Mouse (Mus musculus) liver (tissue): Measurements from ENCODE around the gene Tbcel.

ENCODE experiments used
- DNase-seq: peaks from one replicate; pipeline ENCODE4 v3.0.0-alpha.2; 2020; ENCODE audit warnings: mixed read lengths

The Tbcel gene

DNA sequence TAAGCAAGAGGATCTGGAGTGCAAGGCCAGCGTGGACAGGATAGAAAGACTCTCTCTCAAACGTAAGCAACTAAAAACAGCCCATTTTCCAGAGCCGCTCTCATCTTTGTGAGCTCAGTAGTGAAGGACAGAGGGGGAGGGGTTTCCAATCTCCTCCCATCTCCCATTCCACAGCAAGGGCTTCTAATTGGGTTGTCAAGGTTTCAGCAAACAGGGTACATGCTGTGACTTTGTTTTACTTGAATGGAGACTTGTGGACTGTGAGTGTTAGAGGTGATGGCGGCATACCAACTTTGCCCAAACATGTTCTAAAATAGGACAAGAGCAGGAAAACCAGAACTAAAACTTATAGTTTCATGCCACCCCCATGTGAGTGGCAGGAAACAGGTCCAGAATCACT lies 68.2 kb downstream of the Tbcel start:
- DNase-seq, result no peak

GRCm38 (mm10) chr9:42432155-42432554 lies 75.5 kb downstream of the Tbcel start:
- DNase-seq, result no peak

DNA sequence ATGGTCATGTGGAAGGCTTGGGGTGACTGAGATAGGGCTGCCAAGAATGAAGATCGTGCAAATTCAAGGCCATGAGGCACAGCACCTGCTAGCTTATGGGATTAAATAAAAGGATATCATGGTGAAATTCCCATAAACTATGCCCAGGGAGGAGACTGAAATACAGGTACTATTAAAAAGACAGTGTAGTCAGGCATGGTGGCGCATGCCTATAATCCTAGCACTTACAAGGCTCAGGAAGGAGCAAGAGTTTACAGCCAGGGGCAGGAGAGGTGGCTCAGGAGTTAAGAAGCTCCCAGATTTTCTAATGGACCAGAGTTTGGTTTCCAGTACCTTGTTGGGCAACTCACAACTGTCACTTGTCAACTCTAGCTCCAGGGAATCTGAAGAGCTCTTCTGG lies 76.0 kb downstream of the Tbcel start:
- DNase-seq, result no peak

DNA sequence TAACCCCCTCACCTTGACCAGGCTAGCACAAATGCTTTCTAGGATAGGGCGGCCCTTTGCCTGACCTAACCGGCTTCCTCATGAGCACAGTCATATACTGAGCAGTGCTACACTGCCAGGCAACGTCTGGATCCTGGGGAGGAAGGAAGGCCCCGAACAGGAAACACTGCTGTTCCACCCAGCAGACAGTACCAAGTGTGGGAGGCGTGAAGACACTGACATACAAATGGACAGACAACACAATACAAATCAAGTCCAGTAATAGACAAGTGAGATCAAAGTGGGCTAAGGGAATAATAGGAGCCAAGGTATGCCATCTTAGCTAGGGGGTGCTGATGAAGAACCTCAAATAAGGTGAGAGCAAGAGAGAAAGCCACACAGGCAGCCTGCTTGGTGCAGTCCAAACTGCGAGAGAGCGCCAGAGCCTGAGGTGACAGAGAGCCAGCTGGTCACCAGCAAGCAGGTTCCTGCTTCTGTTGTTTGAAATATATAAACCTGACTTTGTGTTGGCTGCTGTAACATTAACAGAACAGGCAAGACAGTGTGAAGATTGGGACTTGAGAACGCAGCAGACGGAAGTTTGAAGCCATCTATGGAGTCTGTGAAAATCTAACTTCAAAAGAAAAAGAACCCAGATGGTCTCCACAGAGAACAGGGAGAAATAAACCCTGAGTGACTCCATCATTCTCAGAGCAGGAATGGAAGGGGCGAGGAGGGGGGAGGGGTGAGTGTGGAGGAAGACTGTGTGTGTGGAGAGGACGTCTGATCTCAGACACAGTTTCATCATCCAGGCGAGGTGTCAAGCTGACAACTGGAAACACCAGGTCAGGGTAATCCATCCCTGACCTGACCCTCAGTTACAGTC lies 79.3 kb downstream of the Tbcel start:
- DNase-seq, result no peak

DNA sequence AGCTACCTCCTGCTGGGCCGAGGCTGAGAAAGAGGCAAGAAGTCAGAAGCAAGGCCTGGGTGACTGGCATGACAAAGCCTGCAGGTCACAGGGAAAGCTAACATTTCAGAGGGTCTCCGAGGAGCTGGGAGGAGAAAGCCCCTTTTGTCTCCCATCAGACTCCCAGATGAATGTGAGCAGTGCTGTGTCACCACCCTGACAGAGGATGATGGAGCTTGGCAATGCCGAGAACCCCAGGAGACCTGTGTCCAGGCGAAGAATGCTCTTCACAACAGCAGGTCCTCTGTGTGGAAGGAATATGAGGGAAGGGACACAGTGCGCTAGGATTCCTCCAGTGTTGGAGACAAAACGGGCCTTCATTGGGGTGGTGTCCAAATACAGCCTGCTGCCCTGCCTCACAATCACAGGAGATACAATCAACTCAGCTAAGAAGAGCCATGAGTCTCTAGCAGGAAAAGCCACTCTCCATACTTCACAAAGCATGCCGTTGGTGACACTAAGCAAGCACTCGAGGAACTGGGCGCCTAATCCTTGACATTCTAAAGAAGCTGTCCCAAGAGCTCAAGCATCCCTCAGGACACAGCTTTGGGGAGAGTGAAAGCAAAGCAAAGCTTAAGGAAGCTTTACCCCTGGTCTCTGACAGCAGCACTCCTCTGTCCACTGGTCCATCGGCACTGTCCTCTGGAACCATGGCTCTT lies 80.8 kb downstream of the Tbcel start:
- DNase-seq, result no peak

DNA sequence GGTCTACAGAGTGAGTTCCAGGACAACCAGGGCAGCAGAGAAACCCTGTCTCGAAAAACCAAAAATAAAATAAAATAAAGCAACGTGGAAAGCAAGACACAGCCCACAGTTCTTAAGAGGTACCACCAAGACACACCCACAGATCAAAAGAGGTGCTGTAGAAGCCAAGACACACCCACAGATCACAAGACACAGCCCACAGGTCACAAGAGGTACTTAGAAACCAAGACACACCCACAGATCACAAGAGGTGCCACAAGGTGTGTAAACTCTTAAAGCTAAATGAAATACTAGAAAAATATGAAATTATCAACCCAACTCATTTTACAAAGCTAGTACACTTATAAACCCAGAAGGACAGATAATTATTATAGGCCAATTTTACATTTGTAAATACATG lies 84.0 kb downstream of the Tbcel start:
- no peak for DNase-seq

- no peak for DNase-seq
Measured at GRCm38 (mm10) chr9:42419687-42420086, 87.9 kb downstream of the Tbcel start.

GRCm38 (mm10) chr9:42418786-42419185 lies 88.8 kb downstream of the Tbcel start:
- no peak for DNase-seq

GRCm38 (mm10) chr9:42417352-42417952 lies 90.2 kb downstream of the Tbcel start:
- DNase-seq, result no peak

- DNase-seq, result no peak
Measured at GRCm38 (mm10) chr9:42415184-42415583, 92.4 kb downstream of the Tbcel start.

GRCm38 (mm10) chr9:42413345-42413744 lies 94.3 kb downstream of the Tbcel start:
- no peak for DNase-seq

DNA sequence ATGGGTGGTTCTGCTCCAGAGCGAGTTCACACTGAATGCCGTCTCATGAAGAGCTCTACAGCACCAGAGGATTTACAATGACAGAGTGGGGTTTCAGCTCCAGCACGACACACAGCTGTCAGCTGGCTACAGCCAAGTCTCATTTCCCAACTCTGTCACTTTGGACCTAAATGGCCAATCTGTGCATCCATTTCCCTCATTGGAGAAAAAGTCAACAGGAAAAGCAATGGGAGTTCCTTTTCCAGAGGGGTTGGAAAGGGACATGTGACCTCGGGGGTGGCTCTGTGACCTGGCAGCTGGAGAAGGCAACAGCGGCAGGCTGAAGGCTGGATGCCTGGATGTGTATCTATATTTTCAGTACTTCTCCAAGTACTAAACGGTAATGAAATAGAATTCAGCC lies 96.3 kb downstream of the Tbcel start:
- DNase-seq, result no peak

DNA sequence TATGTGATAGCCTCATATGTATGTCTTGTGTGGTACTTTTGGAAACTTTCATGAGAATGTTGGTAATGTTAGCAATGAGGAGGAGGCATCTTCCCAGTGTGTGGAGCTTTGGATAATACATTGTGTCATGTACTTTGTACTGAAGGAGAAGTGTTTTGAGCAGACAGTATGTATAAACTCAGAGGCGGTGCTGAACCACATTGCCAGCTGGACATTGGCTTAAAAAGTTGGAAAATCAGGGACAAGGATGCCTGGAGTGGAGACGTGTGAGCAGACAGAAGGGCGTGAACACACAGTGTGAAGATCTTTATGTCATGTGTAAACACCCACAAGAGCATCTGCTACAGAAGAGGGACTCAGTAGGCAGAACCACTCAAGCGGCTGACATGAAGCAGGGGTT lies 101.9 kb downstream of the Tbcel start:
- DNase-seq, result no peak

GRCm38 (mm10) chr9:42401486-42401885 lies 106.1 kb downstream of the Tbcel start:
- no peak for DNase-seq

DNA sequence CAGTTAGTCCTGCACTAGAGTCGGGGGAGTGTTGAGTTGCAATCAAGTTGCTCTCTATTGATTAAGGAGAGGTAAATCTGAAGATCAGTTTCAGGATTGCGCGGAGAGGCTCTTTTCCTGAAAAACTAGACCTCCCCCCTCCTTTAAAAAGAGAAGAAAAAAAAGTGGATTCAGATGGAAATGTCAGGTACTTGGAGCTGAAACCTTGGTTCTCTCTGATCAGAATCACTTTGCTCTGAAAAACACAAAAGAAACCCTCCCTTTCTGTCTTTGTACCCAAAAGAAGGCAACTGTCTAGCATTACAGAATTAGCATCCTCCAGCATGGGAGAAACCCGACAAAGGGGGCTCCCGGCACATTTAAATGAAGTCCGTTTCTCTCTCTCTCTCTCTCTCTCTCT lies 107.8 kb downstream of the Tbcel start, which contains the start of gene Tecta:
Tecta (minus strand) TSS at position 101 of the 400 bp plus-strand sequence.
- no peak for DNase-seq

DNA sequence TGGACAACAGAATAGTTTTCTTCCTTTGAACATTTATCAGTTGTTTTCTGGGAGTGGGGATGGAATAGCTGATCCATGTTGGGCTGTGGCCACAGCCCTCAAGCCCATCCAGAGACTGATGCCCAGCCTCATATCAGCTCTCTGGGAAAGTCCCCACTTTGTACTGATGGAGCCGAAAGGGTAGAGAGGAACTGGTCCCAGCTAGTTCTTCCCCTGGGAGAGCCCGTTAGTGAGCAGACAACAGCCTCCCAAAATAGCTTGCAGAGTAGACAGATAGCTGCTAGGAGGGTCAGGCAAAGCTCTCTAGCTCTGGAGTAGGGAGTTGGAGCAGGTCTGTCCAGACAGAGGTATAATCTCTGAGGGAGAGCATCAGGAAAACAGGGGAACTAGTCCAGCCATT lies 111.5 kb downstream of the Tbcel start:
- no peak for DNase-seq

DNA sequence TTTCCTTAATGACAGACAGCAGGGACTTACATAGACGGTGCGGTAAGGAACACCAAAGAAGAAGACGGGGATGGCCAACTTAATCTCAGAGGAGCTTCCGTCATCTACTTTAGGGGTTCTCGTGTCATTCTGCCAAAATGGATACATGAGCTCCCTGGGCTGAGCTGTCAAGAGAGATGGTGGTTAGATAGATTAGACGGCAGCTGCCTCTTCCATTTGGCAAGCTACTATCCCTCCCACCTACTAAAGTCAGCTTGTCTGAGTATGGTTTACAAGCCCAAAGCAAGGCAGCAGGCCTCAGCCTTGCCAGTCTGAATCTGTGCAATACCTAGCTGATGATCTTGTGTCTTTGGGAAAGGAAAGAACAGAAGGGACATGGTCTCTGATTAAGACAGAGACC lies 112.7 kb downstream of the Tbcel start:
- DNase-seq, result no peak

DNA sequence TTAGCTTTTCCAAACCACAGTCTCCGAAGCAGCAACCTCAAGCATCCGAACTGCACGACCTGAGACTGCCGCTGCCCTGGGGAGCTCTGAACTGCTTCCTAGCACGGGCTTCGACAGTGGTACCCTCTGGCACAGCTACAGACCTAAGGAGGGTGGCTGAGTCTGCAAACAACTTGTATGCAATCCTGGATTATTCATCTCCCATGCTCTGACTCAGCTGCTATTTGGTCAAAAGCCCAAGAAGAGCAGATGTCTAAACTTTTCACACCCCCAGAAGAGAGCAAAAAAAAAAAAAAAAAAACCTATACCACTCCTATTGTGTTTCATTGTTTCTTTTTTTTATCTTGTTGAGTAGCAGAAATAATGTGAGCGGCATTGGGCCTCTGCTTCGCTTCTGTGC lies 113.3 kb downstream of the Tbcel start:
- DNase-seq, result no peak

DNA sequence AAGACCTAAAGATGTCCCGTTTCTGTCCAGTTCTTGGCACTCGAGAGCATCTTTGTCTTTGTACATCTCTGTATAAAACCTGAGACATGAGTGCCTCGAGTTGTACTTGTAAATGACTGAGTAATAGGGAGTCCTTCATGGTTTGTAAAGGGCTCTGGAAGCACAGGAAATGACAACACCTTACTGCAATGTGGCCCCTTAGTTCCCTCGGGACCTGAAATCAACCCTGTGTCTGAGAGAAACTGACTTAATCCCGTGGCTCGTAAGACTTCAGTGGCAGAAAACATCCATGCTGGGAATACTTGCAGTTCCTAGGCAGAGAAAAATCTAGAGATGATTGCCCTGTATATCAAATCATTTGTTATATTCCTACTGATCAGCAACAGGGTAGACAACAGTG lies 114.7 kb downstream of the Tbcel start:
- DNase-seq, result no peak

DNA sequence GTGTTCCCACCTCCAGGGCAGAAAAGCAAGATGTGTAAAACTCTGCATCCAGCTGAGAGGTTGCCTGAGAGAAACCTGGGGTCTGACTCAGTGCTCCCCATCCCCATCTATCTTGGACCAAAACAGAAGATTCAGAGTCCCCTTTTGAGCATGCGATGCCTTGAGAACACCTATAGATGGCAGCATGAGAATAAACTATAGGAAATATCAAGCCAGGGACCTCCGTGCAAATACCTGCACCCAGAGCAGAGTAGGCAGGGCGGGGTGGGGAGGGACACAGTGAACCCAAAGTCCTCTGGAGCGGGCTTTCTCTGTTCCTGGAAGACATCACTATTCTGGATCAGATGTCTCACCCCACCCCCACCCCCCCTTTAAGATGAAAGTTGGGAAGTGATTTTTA lies 119.1 kb downstream of the Tbcel start:
- DNase-seq, result no peak

GRCm38 (mm10) chr9:42387038-42387437 lies 120.6 kb downstream of the Tbcel start:
- no peak for DNase-seq

- no peak for DNase-seq
Measured at GRCm38 (mm10) chr9:42385656-42386055, 122.0 kb downstream of the Tbcel start.

DNA sequence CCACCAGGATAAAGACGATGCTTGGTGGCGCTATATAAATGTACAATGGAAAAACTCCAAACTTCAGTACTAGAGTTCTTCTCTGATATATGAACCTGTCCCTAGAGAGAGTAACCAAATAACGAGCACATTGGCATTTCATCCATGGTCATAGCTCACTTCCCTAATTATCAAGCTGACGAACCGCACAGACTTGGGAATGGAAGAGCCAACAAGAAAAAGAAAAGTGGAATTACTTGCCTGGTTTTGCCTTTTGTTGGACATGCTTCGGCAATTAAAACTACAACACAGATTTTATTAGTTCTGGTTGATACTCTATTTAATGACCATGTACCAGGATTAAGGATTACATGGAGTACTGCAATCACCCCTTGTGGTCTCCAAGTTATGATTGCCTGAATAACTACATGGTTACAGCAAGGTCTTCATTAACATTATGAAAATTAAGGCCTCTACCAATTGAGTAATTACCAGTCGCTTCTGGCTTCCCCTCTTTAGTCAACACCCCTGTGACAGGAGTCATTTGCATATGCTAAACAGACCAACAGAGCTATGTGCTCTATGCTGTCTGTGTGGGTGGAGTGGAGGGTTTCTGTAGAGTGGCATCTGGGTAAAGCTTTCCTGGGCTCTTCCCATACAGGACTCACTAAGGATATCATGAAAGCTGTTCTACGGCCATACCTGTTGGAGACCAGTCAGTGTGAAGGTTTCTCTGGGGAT lies 124.8 kb downstream of the Tbcel start:
- DNase-seq, result no peak
